Mouse (Mus musculus) frontal cortex, postnatal 36 days (tissue): ENCODE measurements at regions not wholly inside any gene's neighbourhood (a gene's known extent, or its start where the extent isn't known, plus 50 kb on each side); places are given as distances from the start of the nearest gene placed in this dataset.
A peak's percentile ranks its signal among the peaks of the same experiment; 100 is the strongest.

Source experiments
- DNase-seq, 2 experiments: peaks; one replicate each; pipeline ENCODE4 v3.0.0; 2022; ENCODE audit warnings: low spot score in 2 of 2

- no peak for DNase-seq
Measured at GRCm38 (mm10) chr7:40751779-40752178, 146.3 kb upstream of the Vstm2b start.

- no peak for DNase-seq
Measured at GRCm38 (mm10) chr7:40752195-40752594, 145.9 kb upstream of the Vstm2b start.

- no peak for DNase-seq
Measured at GRCm38 (mm10) chr7:40753490-40753889, 144.6 kb upstream of the Vstm2b start.

GRCm38 (mm10) chr7:40762520-40762919 lies 135.6 kb upstream of the Vstm2b start:
- DNase-seq, result peak; percentile 48 to 49

- DNase-seq, result no peak
Measured at GRCm38 (mm10) chr7:40766142-40766541, 132.0 kb upstream of the Vstm2b start.

- DNase-seq, result no peak
Measured at GRCm38 (mm10) chr7:40776220-40776619, 121.9 kb upstream of the Vstm2b start.

GRCm38 (mm10) chr7:40784906-40785305 lies 113.2 kb upstream of the Vstm2b start:
- no peak for DNase-seq

- DNase-seq, result no peak
Measured at GRCm38 (mm10) chr7:40786758-40787157, 111.4 kb upstream of the Vstm2b start.

GRCm38 (mm10) chr7:40788486-40788885 lies 109.6 kb upstream of the Vstm2b start:
- DNase-seq, result no peak

- DNase-seq, result no peak
Measured at GRCm38 (mm10) chr7:40794458-40795207, 103.5 kb upstream of the Vstm2b start.

GRCm38 (mm10) chr7:40799794-40800193 lies 98.3 kb upstream of the Vstm2b start:
- no peak for DNase-seq

GRCm38 (mm10) chr7:40801291-40801690 lies 96.8 kb upstream of the Vstm2b start:
- DNase-seq, result no peak

- DNase-seq, result no peak
Measured at GRCm38 (mm10) chr7:40805211-40805610, 92.9 kb upstream of the Vstm2b start.

GRCm38 (mm10) chr7:40805866-40806265 lies 92.3 kb upstream of the Vstm2b start:
- DNase-seq, result no peak

GRCm38 (mm10) chr7:40812952-40813351 lies 85.2 kb upstream of the Vstm2b start:
- peak; percentile 43 to 65 for DNase-seq

- peak; percentile 60 to 81 for DNase-seq
Measured at GRCm38 (mm10) chr7:40825141-40825742, 72.9 kb upstream of the Vstm2b start.

- DNase-seq, result no peak
Measured at GRCm38 (mm10) chr7:40829526-40829925, 68.6 kb upstream of the Vstm2b start.

- DNase-seq, result peak in 1 of 2 experiments; percentile 47
Measured at GRCm38 (mm10) chr7:40831583-40831982, 66.5 kb upstream of the Vstm2b start.

GRCm38 (mm10) chr7:40842344-40842992 lies 55.7 kb upstream of the Vstm2b start:
- DNase-seq, result no peak

GRCm38 (mm10) chr7:40846512-40846911 lies 51.6 kb upstream of the Vstm2b start:
- DNase-seq, result no peak
